ENCODE assay signal across 17 mouse cellular contexts in the genomic region with DNA sequence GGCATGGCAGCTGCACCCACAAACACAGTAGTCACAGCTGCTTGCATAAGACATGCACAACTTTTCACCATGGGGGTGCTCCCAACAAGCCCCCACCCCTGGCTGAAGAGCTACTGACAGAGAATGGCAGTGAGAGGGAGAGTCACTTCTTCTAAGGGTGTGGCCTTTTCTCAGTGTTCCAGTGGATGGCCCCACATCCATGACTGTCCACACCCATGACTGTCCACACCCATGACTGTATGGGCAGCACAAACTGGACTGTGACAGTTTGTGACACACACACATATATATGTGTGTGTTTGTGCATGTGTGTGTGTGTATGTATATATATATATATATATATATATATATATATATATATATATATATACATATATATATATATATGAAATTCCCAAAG. TPM values are rescaled to one million over a fixed set of nuclear protein-coding genes. Genes with fewer than 3 reads are reported as not detected.
A peak's percentile ranks its signal among the peaks of the same experiment; 100 is the strongest.
DNase-seq lines count a peak whose midpoint lies in the region; ATAC-seq and TF ChIP-seq lines count a peak whose summit lies in the region.
"Had no signal": no experiment of that assay in that cellular context is flagged by ENCODE, and none has a peak within 500 bp of the region (broad histone marks: within the 10 kb centered on the region; RNA-seq: fewer than 3 reads in every experiment).

No protein-coding gene starts in this region.

- ATAC-seq in heart, embryonic 11.5 days (replicated peaks; ENCODE audit: insufficient number of reproducible peaks, low FRiP score, low TSS enrichment) = peak; percentile 60; the same call in 1 of the 2 replicates
- ATAC-seq in midbrain, embryonic 15.5 days (replicated peaks) = no peak
- no peak for ATAC-seq in stomach, embryonic 16.5 days (ENCODE audit: insufficient read depth, low FRiP score)
- ATAC-seq: forebrain, embryonic 13.5 days had no signal

- no peak overlapping the region for H3K27ac ChIP-seq in heart, embryonic 11.5 days (ENCODE audit: low read depth, low read length)
- peak overlapping the region; percentile 25; the same call in 1 of the 2 replicates for H3K27ac ChIP-seq in layer of hippocampus, adult 2 months
- H3K27ac ChIP-seq in midbrain, embryonic 15.5 days = peak overlapping the region; percentile 40; the same call in 1 of the 2 replicates
- H3K27ac ChIP-seq in midbrain, embryonic 10.5 days (replicated peaks) = no peak overlapping the region
- H3K27ac ChIP-seq in stomach, embryonic 16.5 days (ENCODE audit: low read length) = peak overlapping the region; percentile 42
- H3K27ac ChIP-seq: limb, embryonic 15.5 days had no signal

- no peak overlapping the region for H3K9ac ChIP-seq in heart, embryonic 11.5 days (ENCODE audit: low read depth, low read length)
- H3K9ac ChIP-seq in midbrain, embryonic 15.5 days = no peak overlapping the region
- H3K9ac ChIP-seq in stomach, embryonic 16.5 days (ENCODE audit: low read length) = no peak overlapping the region
- H3K9ac ChIP-seq: limb, embryonic 15.5 days had no signal

- H3K36me3 ChIP-seq in heart, embryonic 11.5 days (ENCODE audit: control insufficient read depth, insufficient read depth, low read length) = no peaks in the 10 kb centered on the region
- H3K36me3 ChIP-seq in midbrain, embryonic 15.5 days (replicated peaks) = no peaks in the 10 kb centered on the region
- no peaks in the 10 kb centered on the region for H3K36me3 ChIP-seq in midbrain, embryonic 10.5 days
- no peaks in the 10 kb centered on the region for H3K36me3 ChIP-seq in stomach, embryonic 16.5 days (ENCODE audit: control insufficient read depth, insufficient read depth, low read length)
- H3K36me3 ChIP-seq: limb, embryonic 15.5 days had no signal

- TF ChIP-seq CTCF in layer of hippocampus, adult 2 months (conservative IDR thresholded peaks at IDR 0.05) = no peak

- H3K9me3 ChIP-seq in heart, embryonic 11.5 days (replicated peaks; ENCODE audit: control insufficient read depth, low read length) = no peaks in the 10 kb centered on the region; the same call in 1 of the 2 replicates
- no peaks in the 10 kb centered on the region for H3K9me3 ChIP-seq in midbrain, embryonic 15.5 days
- no peaks in the 10 kb centered on the region for H3K9me3 ChIP-seq in midbrain, embryonic 10.5 days (replicated peaks)
- 0 out of 2 replicates have a peak, but pooled peaks cover 4% of the 10 kb centered on the region for H3K9me3 ChIP-seq in stomach, embryonic 16.5 days (replicated peaks; ENCODE audit: control insufficient read depth, low read length)
- H3K9me3 ChIP-seq: forebrain, embryonic 13.5 days; limb, embryonic 15.5 days had no signal

- no peaks in the 10 kb centered on the region for H3K27me3 ChIP-seq in heart, embryonic 11.5 days (ENCODE audit: control insufficient read depth, insufficient read depth, low read length)
- H3K27me3 ChIP-seq in midbrain, embryonic 15.5 days (replicated peaks) = no peaks in the 10 kb centered on the region
- no peaks in the 10 kb centered on the region for H3K27me3 ChIP-seq in midbrain, embryonic 10.5 days (ENCODE audit: low read depth, poor library complexity, severe bottlenecking)
- no peaks in the 10 kb centered on the region for H3K27me3 ChIP-seq in stomach, embryonic 16.5 days (ENCODE audit: control insufficient read depth, insufficient read depth, low read length)
- H3K27me3 ChIP-seq: forebrain, embryonic 13.5 days; limb, embryonic 15.5 days had no signal

- DNase-seq in heart, postnatal 25 days (ENCODE audit: low spot score) = no peak
- no peak for DNase-seq in layer of hippocampus, adult 2 months (ENCODE audit: low spot score in 2 of 2)
- DNase-seq in layer of hippocampus, adult 9-10 months (ENCODE audit: low spot score) = no peak
- DNase-seq in midbrain, embryonic 10.5 days (ENCODE audit: low spot score) = no peak
- no peak for DNase-seq in frontal cortex, postnatal 25 days (ENCODE audit: low spot score in 2 of 2)
- DNase-seq: adrenal gland, adult 8-10 months; B cell, adult 2 months; cerebellum, adult 11-12 months; cerebellum, postnatal 25 days; kidney, adult 11 months; layer of hippocampus, postnatal 36 days; thymus, postnatal 14 days had no signal

- peaks cover 35% of the 10 kb centered on the region for H3K4me1 ChIP-seq in heart, embryonic 11.5 days (ENCODE audit: control insufficient read depth, insufficient read depth, low read length)
- peaks cover 49% of the 10 kb centered on the region for H3K4me1 ChIP-seq in midbrain, embryonic 15.5 days
- peaks cover 26% of the 10 kb centered on the region for H3K4me1 ChIP-seq in midbrain, embryonic 10.5 days
- peaks cover 44% of the 10 kb centered on the region for H3K4me1 ChIP-seq in stomach, embryonic 16.5 days (ENCODE audit: control insufficient read depth, insufficient read depth, low read length)

- intact Hi-C loops in heart, postnatal 25 days (cut with DNase I) = loop anchor here (5.0 kb wide), 1 partner anchor 32 kb away; no protein-coding TSS in a partner anchor

- no peak overlapping the region for H3K4me2 ChIP-seq in heart, embryonic 11.5 days
- no peak overlapping the region for H3K4me2 ChIP-seq in midbrain, embryonic 15.5 days
- no peak overlapping the region for H3K4me2 ChIP-seq in stomach, embryonic 16.5 days (ENCODE audit: low read depth, low read length)
- H3K4me2 ChIP-seq: limb, embryonic 15.5 days had no signal

- no peak overlapping the region for H3K4me3 ChIP-seq in heart, embryonic 11.5 days (ENCODE audit: low read depth, low read length)
- H3K4me3 ChIP-seq in layer of hippocampus, adult 2 months = no peak overlapping the region
- no peak overlapping the region for H3K4me3 ChIP-seq in midbrain, embryonic 15.5 days
- H3K4me3 ChIP-seq in midbrain, embryonic 10.5 days = no peak overlapping the region
- H3K4me3 ChIP-seq in stomach, embryonic 16.5 days (replicated peaks; ENCODE audit: low read length) = no peak overlapping the region
- H3K4me3 ChIP-seq: forebrain, embryonic 13.5 days; limb, embryonic 15.5 days had no signal

RNA-seq across cellular contexts. Expression of a gene that starts 42.8 kb away (rescaled TPM):
- 14.7 and 16.0 TPM in 2 replicates for polyA plus RNA-seq in heart, embryonic 11.5 days (2014; fragmentation: Nextera tagmentation; extraction: Ambion mirVana)
- total RNA-seq in heart, postnatal 25 days (2021) = 100 to 1,000 TPM in 1 of 2 experiments, 10 to 100 TPM in 1; 98.9 to 110 TPM
- total RNA-seq in layer of hippocampus, adult 2 months (2021) = 100 to 1,000 TPM; 180 to 189 TPM
- polyA plus RNA-seq in midbrain, embryonic 15.5 days (2015; fragmentation: Nextera tagmentation; extraction: Ambion mirVana) = 72.6 and 73.3 TPM in 2 replicates
- polyA plus RNA-seq in midbrain, embryonic 10.5 days (2016; fragmentation: Nextera tagmentation; extraction: Ambion mirVana) = 17.6 and 26.2 TPM in 2 replicates
- 29.9 and 35.8 TPM in 2 replicates for polyA plus RNA-seq in stomach, embryonic 16.5 days (2015; fragmentation: Nextera tagmentation; extraction: Ambion mirVana)

RNA-seq across cellular contexts. Expression of a gene that starts 43.3 kb away (rescaled TPM):
- 1.9 TPM in 2 replicates for polyA plus RNA-seq in heart, embryonic 11.5 days (2014; fragmentation: Nextera tagmentation; extraction: Ambion mirVana)
- total RNA-seq in heart, postnatal 25 days (2021) = 1 to 10 TPM; 2.1 TPM
- 1 to 10 TPM; 6.4 to 8.0 TPM for total RNA-seq in layer of hippocampus, adult 2 months (2021)
- 6.1 and 6.3 TPM in 2 replicates for polyA plus RNA-seq in midbrain, embryonic 15.5 days (2015; fragmentation: Nextera tagmentation; extraction: Ambion mirVana)
- polyA plus RNA-seq in midbrain, embryonic 10.5 days (2016; fragmentation: Nextera tagmentation; extraction: Ambion mirVana) = 1.7 and 1.8 TPM in 2 replicates
- polyA plus RNA-seq in stomach, embryonic 16.5 days (2015; fragmentation: Nextera tagmentation; extraction: Ambion mirVana) = 1.4 TPM in 2 replicates

Comparison
In these comparisons a context has a peak if more than half of its experiments do, and no peak if none do; other contexts are left out.
1. H3K27ac ChIP-seq: peak in layer of hippocampus, adult 2 months (single experiment), midbrain, embryonic 15.5 days (single experiment) and stomach, embryonic 16.5 days (single experiment); none in heart, embryonic 11.5 days (single experiment) and midbrain, embryonic 10.5 days (single experiment).